Mouse (Mus musculus): Measurements from ENCODE around the gene Foxo3.

GRCm38 (mm10) chr10:42294392-42294791 lies 17.8 kb upstream of the Foxo3 start:
- no peak for TF ChIP-seq CTCF (IDR thresholded peaks at IDR 0.05)
- TF ChIP-seq EP300 (IDR thresholded peaks at IDR 0.05): no peak

Measured in lung, postnatal 0 days (tissue).